Mouse (Mus musculus): ENCODE results near the gene Fam84a.
A peak's percentile ranks its signal among the peaks of the same experiment; 100 is the strongest.

Gene Fam84a

DNA sequence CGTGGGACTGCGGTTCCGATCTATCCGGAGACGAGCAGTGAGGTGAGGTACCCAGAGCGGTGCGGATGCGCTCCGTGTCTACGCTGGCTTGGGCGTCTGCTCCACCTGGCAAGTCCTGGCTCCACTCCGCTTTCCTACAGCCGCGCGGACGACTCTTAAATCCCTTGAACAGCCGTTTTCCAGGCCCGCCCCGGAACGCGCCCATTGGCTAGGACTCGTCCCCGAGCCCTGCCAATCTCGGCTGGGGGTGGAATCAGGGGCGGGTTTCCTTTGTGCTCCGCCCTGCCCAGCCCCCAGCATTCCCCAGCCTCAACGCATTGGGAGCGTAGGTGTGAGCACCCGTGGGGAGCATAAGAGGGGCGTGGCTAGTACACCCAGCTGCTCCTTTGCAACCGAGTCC is at the start of gene Fam84a:
TSS of gene Fam84a (minus strand) at position 134 of the 400 bp plus-strand sequence.
- peak; percentile 92 to 96 for DNase-seq (ENCODE audit: low spot score in 2 of 2)

DNA sequence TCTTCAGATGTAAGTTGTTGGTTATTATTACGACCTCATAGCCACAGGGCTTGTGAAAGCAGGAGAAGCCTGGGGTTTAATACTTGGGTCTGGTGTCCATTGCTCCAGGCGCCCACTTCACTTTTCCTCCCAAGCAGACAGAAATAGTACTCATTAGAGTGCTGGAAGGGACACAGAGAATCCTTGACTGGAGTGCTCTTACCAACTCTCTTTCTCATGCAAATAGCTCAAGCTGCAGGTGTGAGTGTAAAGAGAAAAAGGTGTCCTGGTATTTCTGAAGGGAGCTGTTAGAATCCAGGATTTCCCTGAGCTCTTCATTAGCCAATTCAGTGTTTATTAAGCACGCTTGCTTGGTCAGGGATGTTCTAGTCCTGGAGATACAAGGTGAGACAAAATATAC is 43.6 kb upstream of the Fam84a start:
- no peak for DNase-seq (ENCODE audit: low spot score in 2 of 2)

- DNase-seq (ENCODE audit: low spot score in 2 of 2), result no peak
Observed at GRCm38 (mm10) chr12:14186689-14187195, 34.9 kb upstream of the Fam84a start.

DNA sequence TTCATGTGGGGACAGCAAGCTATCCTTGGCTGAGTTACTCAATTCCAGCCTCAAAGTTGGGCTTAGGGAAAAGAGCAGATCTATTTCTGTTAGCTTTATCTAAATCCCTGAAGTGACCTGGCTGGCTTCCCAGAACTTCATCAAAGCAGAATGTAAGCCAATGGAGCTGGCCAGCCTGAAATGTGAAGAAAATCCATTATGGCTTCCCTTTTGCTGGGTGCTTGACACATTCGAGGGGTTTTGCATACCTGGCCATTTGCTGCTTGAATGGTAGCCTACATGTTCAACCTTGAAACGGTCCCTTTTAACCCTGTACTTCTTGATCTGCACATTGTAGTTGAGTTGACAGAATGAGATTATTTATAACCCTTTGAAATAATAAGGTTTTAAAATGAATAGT is 13.9 kb upstream of the Fam84a start:
- DNase-seq (ENCODE audit: low spot score in 2 of 2), result no peak

DNA sequence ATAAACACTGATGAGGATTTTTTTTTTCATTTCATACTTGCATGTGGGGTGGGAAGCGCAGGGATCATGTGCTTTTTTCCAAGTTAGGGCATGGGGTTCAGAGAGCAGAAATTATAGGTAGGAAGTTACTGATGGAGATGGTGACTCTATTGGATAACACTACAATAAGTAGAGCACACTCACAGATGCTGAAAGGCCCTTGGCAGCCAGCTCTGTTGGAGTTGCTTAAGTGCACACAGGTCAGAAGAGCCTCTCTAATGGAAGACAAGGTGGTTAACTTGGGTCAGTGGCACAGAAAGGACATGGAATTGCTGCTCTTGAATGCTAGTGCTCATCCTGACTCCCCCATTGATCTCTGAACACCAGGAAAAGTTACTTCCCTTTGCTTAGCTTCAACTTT is 13.1 kb upstream of the Fam84a start:
- DNase-seq (ENCODE audit: low spot score in 2 of 2), result no peak

GRCm38 (mm10) chr12:14152426-14152825 is 572 bp upstream of the Fam84a start:
- peak; percentile 22 to 30 for DNase-seq (ENCODE audit: low spot score in 2 of 2)

GRCm38 (mm10) chr12:14150936-14151631 is 770 bp downstream of the Fam84a start:
- DNase-seq (ENCODE audit: low spot score in 2 of 2), result peak; percentile 29 to 35

DNA sequence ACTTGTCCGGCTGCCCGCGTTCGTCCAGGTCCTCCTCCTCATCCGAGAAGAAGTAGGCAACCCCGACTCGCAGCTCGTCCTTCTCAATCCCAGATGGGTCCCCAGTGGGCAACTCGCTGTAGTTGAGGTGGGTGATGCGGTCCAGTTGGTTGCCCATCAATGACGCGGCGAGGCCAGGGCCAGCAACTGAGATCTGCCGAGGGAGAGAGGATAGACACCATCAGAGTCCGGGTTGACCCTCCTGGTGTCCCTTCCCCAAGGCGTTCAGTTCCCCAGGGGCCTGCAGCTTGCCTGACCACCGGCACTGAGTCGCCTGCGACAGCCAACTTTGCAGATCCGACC is 1.3 kb downstream of the Fam84a start:
- DNase-seq (ENCODE audit: low spot score in 2 of 2), result peak in 1 of 2 experiments; percentile 22

- peak; percentile 62 to 74 for DNase-seq (ENCODE audit: low spot score in 2 of 2)
Observed at GRCm38 (mm10) chr12:14149843-14150567, 1.8 kb downstream of the Fam84a start.

GRCm38 (mm10) chr12:14149022-14149842 is 2.6 kb downstream of the Fam84a start:
- peak; percentile 12 to 14 for DNase-seq (ENCODE audit: low spot score in 2 of 2)

GRCm38 (mm10) chr12:14137046-14137445 is 14.8 kb downstream of the Fam84a start:
- no peak for DNase-seq (ENCODE audit: low spot score in 2 of 2)

GRCm38 (mm10) chr12:14114730-14115129 is 37.1 kb downstream of the Fam84a start:
- no peak for DNase-seq (ENCODE audit: low spot score in 2 of 2)

- no peak for DNase-seq (ENCODE audit: low spot score in 2 of 2)
Observed at GRCm38 (mm10) chr12:14096944-14097343, 54.9 kb downstream of the Fam84a start.
